Mouse (Mus musculus): ENCODE results near the gene Tmem183a. TPM values are rescaled to one million over a fixed set of nuclear protein-coding genes. Genes with fewer than 3 reads are reported as not detected.

The Tmem183a gene
- polyA plus RNA-seq, 1 experiment from 2014 or later: 80.2 TPM

GRCm38 (mm10) chr1:134333371-134334110, 28.2 kb downstream of the Tmem183a start:
- 89% methylated on average over 10 of the region's 10 CpGs for WGBS
- H3K9me3 ChIP-seq: no peaks in the 10 kb centered on the region
- H3K27me3 ChIP-seq: no peaks in the 10 kb centered on the region
- no peak overlapping the region for H3K27ac ChIP-seq
- ATAC-seq (ENCODE audit: insufficient number of reproducible peaks, low FRiP score, low TSS enrichment, low read depth): no peak
- H3K4me1 ChIP-seq: peaks cover 37% of the 10 kb centered on the region
- H3K36me3 ChIP-seq: no peaks in the 10 kb centered on the region
- H3K4me3 ChIP-seq: no peak overlapping the region
- no peak overlapping the region for H3K4me2 ChIP-seq
- no peak overlapping the region for H3K9ac ChIP-seq

- 0 out of 2 replicates have a peak, but pooled peaks cover 4% of the 10 kb centered on the region for H3K36me3 ChIP-seq
- H3K9ac ChIP-seq: no peak within 1 kb of the TSS
- ATAC-seq (ENCODE audit: insufficient number of reproducible peaks, low FRiP score, low TSS enrichment, low read depth): peak; percentile 75
- 39% methylated on average over 13 of the region's 13 CpGs for WGBS
- peak within 1 kb of the TSS; percentile 30; the same call in 1 of the 2 replicates for H3K4me2 ChIP-seq
- H3K4me1 ChIP-seq: peaks cover 37% of the 10 kb centered on the region
- H3K27ac ChIP-seq: peak within 1 kb of the TSS; percentile 68
- H3K4me3 ChIP-seq: no peak within 1 kb of the TSS
- H3K9me3 ChIP-seq: no peaks in the 10 kb centered on the region
- H3K27me3 ChIP-seq: no peaks in the 10 kb centered on the region
Measured at GRCm38 (mm10) chr1:134332770-134333271, 29.0 kb downstream of the Tmem183a start, which contains the start of gene Ppfia4. Ppfia4 (minus strand) TSS chr1:134332928.

- H3K9me3 ChIP-seq: no peaks in the 10 kb centered on the region
- H3K4me3 ChIP-seq: no peak overlapping the region
- H3K27me3 ChIP-seq: no peaks in the 10 kb centered on the region
- H3K36me3 ChIP-seq: 0 out of 2 replicates have a peak, but pooled peaks cover 5% of the 10 kb centered on the region
- WGBS: 54% methylated on average over 20 of the region's 20 CpGs
- no peak for ATAC-seq (ENCODE audit: insufficient number of reproducible peaks, low FRiP score, low TSS enrichment, low read depth)
- no peak overlapping the region for H3K9ac ChIP-seq
- H3K27ac ChIP-seq: peak overlapping the region; percentile 68
- peak overlapping the region; percentile 30; the same call in 1 of the 2 replicates for H3K4me2 ChIP-seq
- peaks cover 32% of the 10 kb centered on the region for H3K4me1 ChIP-seq
Measured at GRCm38 (mm10) chr1:134331879-134332635, 29.7 kb downstream of the Tmem183a start.

DNA sequence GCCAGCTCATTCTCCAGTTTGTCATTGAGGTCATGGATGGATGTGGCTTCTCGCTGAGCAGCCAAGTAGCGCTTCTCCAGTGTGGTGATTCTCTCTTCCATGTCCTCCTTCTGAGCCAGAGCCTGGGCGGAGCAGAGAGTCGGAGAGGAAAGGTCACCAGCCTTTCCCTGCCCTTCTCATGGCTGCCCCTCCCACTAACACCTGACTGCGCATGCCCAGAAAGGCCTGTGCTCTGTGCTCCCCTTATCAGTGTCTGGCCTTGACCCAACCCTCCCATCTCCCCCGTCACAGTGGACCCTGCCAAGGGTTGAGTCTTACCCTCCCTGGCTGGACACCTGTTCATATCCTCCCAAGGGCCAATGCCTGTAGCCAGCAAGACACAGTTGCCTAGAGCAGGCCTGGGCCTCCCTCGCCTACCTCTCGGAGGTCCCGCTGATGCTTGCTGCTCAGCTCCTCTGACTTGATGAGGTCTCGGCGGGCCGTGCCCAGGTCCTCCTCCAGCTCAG, 34.9 kb downstream of the Tmem183a start:
- no peak for ATAC-seq (ENCODE audit: insufficient number of reproducible peaks, low FRiP score, low TSS enrichment, low read depth)
- WGBS: 95% methylated on average over 12 of the region's 12 CpGs
- H3K27ac ChIP-seq: no peak overlapping the region
- no peak overlapping the region for H3K9ac ChIP-seq
- peaks cover under 1% of the 10 kb centered on the region; the same call in 1 of the 2 replicates for H3K4me1 ChIP-seq
- no peak overlapping the region for H3K4me3 ChIP-seq
- H3K36me3 ChIP-seq: 0 out of 2 replicates have a peak, but pooled peaks cover 15% of the 10 kb centered on the region
- no peak overlapping the region for H3K4me2 ChIP-seq
- H3K27me3 ChIP-seq: no peaks in the 10 kb centered on the region
- no peaks in the 10 kb centered on the region for H3K9me3 ChIP-seq

DNA sequence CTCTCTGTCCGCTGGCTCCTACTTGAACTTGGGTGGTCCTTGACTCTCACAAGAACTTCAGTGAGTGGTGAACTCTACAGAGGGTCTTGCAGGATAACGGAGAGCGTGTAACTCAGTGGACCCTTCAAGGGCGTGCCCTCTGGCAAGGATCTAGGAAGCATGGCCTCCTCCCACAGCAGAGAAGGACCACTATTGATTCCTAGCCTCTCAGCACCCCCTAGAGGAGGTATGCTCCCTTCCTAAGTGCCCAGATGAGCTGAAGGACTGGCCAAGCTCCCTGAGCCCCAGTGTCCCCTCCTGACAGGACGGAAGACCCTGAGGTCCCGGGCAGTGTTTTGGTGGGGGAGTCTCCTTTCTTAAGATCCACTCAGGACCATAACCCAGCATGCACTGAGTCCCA, 39.2 kb downstream of the Tmem183a start:
- H3K4me2 ChIP-seq: no peak overlapping the region
- no peak overlapping the region for H3K9ac ChIP-seq
- WGBS: 82% methylated on average over 6 of the region's 6 CpGs
- no peak for ATAC-seq (ENCODE audit: insufficient number of reproducible peaks, low FRiP score, low TSS enrichment, low read depth)
- H3K4me1 ChIP-seq: peaks cover 11% of the 10 kb centered on the region
- H3K9me3 ChIP-seq: no peaks in the 10 kb centered on the region
- 0 out of 2 replicates have a peak, but pooled peaks cover 11% of the 10 kb centered on the region for H3K36me3 ChIP-seq
- H3K27me3 ChIP-seq: no peaks in the 10 kb centered on the region
- no peak overlapping the region for H3K27ac ChIP-seq
- no peak overlapping the region for H3K4me3 ChIP-seq

- H3K27me3 ChIP-seq: no peaks in the 10 kb centered on the region
- no peaks in the 10 kb centered on the region for H3K9me3 ChIP-seq
- no peak overlapping the region for H3K4me3 ChIP-seq
- no peaks in the 10 kb centered on the region for H3K36me3 ChIP-seq
- H3K4me2 ChIP-seq: no peak overlapping the region
- H3K9ac ChIP-seq: no peak overlapping the region
- H3K4me1 ChIP-seq: peaks cover 11% of the 10 kb centered on the region
- 39% methylated on average over 14 of the region's 14 CpGs for WGBS
- ATAC-seq (ENCODE audit: insufficient number of reproducible peaks, low FRiP score, low TSS enrichment, low read depth): peak; percentile 47; the same call in 1 of the 2 replicates
- no peak overlapping the region for H3K27ac ChIP-seq
Measured at GRCm38 (mm10) chr1:134320691-134321301, 41.0 kb downstream of the Tmem183a start.

DNA sequence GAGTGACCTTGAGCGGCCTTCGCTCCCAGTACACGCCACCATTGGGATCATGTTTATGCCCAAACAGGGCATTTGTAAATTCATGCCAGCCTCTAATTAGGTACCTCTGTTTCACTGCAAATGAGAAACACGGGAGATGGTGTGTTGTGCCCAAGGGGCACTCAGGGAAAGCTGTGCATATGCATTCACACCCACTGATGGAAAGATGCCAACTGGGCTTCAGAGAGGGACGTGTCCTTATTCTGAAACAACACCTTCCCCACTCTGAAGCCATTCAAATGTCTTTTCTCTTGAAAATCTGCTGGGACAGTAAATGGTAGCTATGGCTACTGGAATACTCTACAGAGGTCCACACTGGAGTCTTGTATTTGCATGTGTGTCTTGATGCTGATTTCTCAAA, 43.5 kb downstream of the Tmem183a start:
- H3K4me2 ChIP-seq: no peak overlapping the region
- H3K4me3 ChIP-seq: no peak overlapping the region
- H3K27ac ChIP-seq: no peak overlapping the region
- WGBS: 78% methylated on average over 5 of the region's 5 CpGs
- H3K9ac ChIP-seq: no peak overlapping the region
- ATAC-seq (ENCODE audit: insufficient number of reproducible peaks, low FRiP score, low TSS enrichment, low read depth): no peak
- no peaks in the 10 kb centered on the region for H3K9me3 ChIP-seq
- peaks cover 11% of the 10 kb centered on the region for H3K4me1 ChIP-seq
- 0 out of 2 replicates have a peak, but pooled peaks cover 3% of the 10 kb centered on the region for H3K36me3 ChIP-seq
- H3K27me3 ChIP-seq: no peaks in the 10 kb centered on the region

GRCm38 (mm10) chr1:134316361-134316760, 45.4 kb downstream of the Tmem183a start:
- no peak overlapping the region for H3K9ac ChIP-seq
- WGBS: 90% methylated on average over 9 of the region's 9 CpGs
- no peak for ATAC-seq (ENCODE audit: insufficient number of reproducible peaks, low FRiP score, low TSS enrichment, low read depth)

DNA sequence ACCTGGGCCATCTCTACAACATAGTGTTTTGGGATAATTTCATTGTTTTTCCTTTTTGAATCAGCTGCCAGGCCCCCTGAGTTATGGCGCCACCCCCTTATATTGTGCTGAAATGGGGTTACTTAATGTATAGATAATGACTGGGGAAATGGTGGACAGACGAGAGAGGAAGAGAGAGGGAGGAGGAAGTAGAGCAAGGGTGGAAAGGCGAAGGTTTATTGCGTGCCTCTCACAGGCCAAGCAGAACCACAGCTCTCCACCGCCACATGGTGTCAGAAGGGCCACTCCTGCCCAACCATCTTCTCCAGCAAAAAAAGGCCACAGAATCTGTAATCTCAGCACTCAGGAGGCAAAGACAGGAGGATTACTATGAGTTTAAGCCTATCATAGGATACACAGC, 46.6 kb downstream of the Tmem183a start:
- Histone ChIP-seq H3K9me3 (no peaks in the 10 kb centered on the region), H3K4me3 (no peak overlapping the region)
- 83% methylated on average over 5 of the region's 5 CpGs for WGBS

More at GRCm38 (mm10) chr1:134316361-134316760, 45.4 kb downstream of the Tmem183a start:
- Histone ChIP-seq H3K36me3 (0 out of 2 replicates have a peak, but pooled peaks cover 4% of the 10 kb centered on the region), H3K4me2 (no peak overlapping the region), H3K4me1 (peaks cover 10% of the 10 kb centered on the region), H3K27ac (no peak overlapping the region), H3K27me3 (no peaks in the 10 kb centered on the region), H3K4me3 (no peak overlapping the region), H3K9me3 (no peaks in the 10 kb centered on the region)

DNA sequence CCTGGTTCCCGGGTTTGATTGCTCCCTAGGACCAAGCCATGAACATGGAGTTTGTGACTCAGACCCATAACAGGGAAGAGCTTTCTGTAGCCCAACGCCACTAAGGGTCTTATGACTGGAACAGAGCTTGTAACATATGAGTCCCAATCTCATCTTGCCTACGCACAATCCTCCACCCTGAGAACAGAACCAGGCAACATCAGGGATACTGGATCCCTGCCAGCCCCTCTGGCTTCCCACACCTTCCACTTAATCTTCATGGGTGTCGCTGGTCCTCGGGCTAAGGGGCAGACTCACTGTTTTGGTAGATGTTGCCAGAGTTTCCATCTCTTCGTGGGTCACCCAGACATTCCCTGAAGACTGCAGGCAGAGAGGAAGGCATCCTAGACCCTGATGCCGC, 50.0 kb downstream of the Tmem183a start:
- no peak for ATAC-seq (ENCODE audit: insufficient number of reproducible peaks, low FRiP score, low TSS enrichment, low read depth)
- H3K4me3 ChIP-seq: no peak overlapping the region
- WGBS: 84% methylated on average over 7 of the region's 7 CpGs

More for the DNA sequence above, 46.6 kb downstream of the Tmem183a start:
- Histone ChIP-seq H3K27me3 (no peaks in the 10 kb centered on the region), H3K9ac (no peak overlapping the region), H3K4me1 (no peaks in the 10 kb centered on the region), H3K27ac (no peak overlapping the region), H3K4me2 (no peak overlapping the region), H3K36me3 (peaks cover 8% of the 10 kb centered on the region; the same call in 1 of the 2 replicates)
- ATAC-seq (ENCODE audit: insufficient number of reproducible peaks, low FRiP score, low TSS enrichment, low read depth): no peak

GRCm38 (mm10) chr1:134310729-134311128, 51.0 kb downstream of the Tmem183a start:
- H3K36me3 ChIP-seq: peaks cover 8% of the 10 kb centered on the region; the same call in 1 of the 2 replicates
- H3K27ac ChIP-seq: no peak overlapping the region
- H3K4me2 ChIP-seq: no peak overlapping the region
- no peaks in the 10 kb centered on the region for H3K9me3 ChIP-seq
- no peaks in the 10 kb centered on the region for H3K27me3 ChIP-seq
- 96% methylated on average over 3 of the region's 3 CpGs for WGBS
- H3K4me1 ChIP-seq: no peaks in the 10 kb centered on the region
- no peak for ATAC-seq (ENCODE audit: insufficient number of reproducible peaks, low FRiP score, low TSS enrichment, low read depth)
- H3K9ac ChIP-seq: no peak overlapping the region
- no peak overlapping the region for H3K4me3 ChIP-seq

More for the DNA sequence above, 50.0 kb downstream of the Tmem183a start:
- Histone ChIP-seq H3K4me1 (no peaks in the 10 kb centered on the region), H3K27me3 (no peaks in the 10 kb centered on the region), H3K9ac (no peak overlapping the region), H3K9me3 (no peaks in the 10 kb centered on the region), H3K27ac (no peak overlapping the region), H3K4me2 (no peak overlapping the region), H3K36me3 (peaks cover 8% of the 10 kb centered on the region; the same call in 1 of the 2 replicates)

All from limb, embryonic 15.5 days (tissue).